Mouse (Mus musculus): Measurements from ENCODE around the gene Hilpda. TPM values are rescaled to one million over a fixed set of nuclear protein-coding genes. Genes with fewer than 3 reads are reported as not detected.

Gene Hilpda
- polyA plus RNA-seq, 1 experiment = 33.9 TPM

DNA sequence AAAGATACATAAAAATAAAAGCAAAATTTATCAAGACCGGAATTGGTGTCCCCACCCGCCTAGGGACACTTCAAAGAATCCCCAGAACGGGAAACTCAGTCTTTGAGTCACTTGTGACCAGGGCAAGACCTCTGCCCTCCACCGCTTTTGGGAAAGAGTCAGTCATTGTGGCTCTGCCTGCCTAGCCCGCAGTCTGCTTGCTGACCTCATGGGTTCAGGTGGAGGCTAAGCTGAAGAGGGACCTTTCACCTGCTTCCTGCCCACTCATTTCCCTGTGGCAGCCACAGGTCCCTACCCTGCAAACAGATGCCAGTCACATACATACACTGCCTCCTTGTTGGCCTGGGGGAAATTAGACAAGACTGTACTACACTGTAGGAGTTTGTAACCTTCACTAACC lies 25.7 kb upstream of the Hilpda start:
- TF ChIP-seq MAX (IDR thresholded peaks at IDR 0.05) (no peak), MYOG (IDR thresholded peaks at IDR 0.05; ENCODE audit: control insufficient read depth, extremely low read depth, insufficient read length) (no peak)
- no peaks in the 10 kb centered on the region for H3K79me2 ChIP-seq (ENCODE audit: control insufficient read depth, insufficient read depth)
- no peaks in the 10 kb centered on the region for H3K79me3 ChIP-seq (ENCODE audit: low read depth)
- H3ac ChIP-seq (ENCODE audit: control insufficient read depth, insufficient read length, low read depth) = no peak overlapping the region
- H3K27me3 ChIP-seq (ENCODE audit: control insufficient read depth, insufficient read depth, insufficient read length) = no peaks in the 10 kb centered on the region
- H3K36me3 ChIP-seq (ENCODE audit: control insufficient read depth, insufficient read depth) = no peaks in the 10 kb centered on the region
- no peak overlapping the region for H3K4me3 ChIP-seq (ENCODE audit: insufficient read depth, poor library complexity, severe bottlenecking)

DNA sequence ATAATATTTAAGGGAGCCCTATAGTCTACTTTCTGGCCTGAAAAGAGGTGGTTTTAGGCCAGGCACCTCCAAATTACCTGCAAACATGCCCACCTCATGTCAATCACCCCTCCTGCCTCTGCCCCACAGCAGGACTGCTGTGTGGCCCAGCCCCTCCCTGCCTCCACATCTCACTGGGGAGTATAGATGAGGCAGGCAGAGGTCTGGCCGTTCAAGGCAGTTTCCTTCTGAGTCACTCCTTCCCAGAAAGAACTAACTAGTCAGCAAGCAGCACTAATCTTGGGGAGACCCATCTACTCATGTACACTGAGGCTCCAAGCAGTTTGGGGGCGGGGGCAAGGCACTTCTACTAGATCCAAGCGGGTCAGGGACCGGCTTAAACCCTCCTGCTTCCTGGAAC lies 25.2 kb upstream of the Hilpda start:
- Histone ChIP-seq H3K79me3 (ENCODE audit: low read depth) (no peaks in the 10 kb centered on the region), H3ac (ENCODE audit: control insufficient read depth, insufficient read length, low read depth) (no peak overlapping the region), H3K79me2 (ENCODE audit: control insufficient read depth, insufficient read depth) (no peaks in the 10 kb centered on the region), H3K36me3 (ENCODE audit: control insufficient read depth, insufficient read depth) (no peaks in the 10 kb centered on the region), H3K4me3 (ENCODE audit: insufficient read depth, poor library complexity, severe bottlenecking) (no peak overlapping the region), H3K27me3 (ENCODE audit: control insufficient read depth, insufficient read depth, insufficient read length) (no peaks in the 10 kb centered on the region)
- TF ChIP-seq MYOG (IDR thresholded peaks at IDR 0.05; ENCODE audit: control insufficient read depth, extremely low read depth, insufficient read length) (no peak), CTCF (IDR thresholded peaks at IDR 0.05; ENCODE audit: control insufficient read depth, insufficient read depth, insufficient read length) (no peak), FOSL1 (IDR thresholded peaks at IDR 0.05; ENCODE audit: insufficient read depth, low read length, poor library complexity, severe bottlenecking) (no peak), MAX (IDR thresholded peaks at IDR 0.05) (no peak), CEBPB (IDR thresholded peaks at IDR 0.05; ENCODE audit: low read depth) (no peak), USF1 (IDR thresholded peaks at IDR 0.05; ENCODE audit: low read depth) (no peak), MYOD1 (IDR thresholded peaks at IDR 0.05; ENCODE audit: control insufficient read depth, insufficient read length, low read depth) (no peak)

DNA sequence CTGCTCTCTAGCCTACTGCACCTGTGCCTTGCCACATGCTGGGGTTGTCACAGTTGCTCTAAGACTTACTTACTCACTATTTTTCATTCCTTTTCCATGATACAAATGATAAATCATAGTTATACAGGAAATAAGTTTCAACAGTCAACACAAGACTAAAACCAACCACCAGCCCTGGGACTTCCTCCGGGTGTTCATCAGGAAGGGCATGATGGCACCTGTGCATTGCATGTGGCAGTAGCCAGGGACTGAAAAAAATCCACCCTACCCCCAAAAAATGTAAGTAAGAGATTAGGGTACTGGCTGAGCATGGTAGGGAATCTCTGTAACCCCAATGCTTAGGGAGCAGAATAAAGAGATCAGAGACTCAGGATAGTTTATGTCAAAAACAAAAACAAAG lies 12.9 kb upstream of the Hilpda start:
- Histone ChIP-seq H3K79me3 (ENCODE audit: low read depth) (no peaks in the 10 kb centered on the region), H3K36me3 (ENCODE audit: control insufficient read depth, insufficient read depth) (no peaks in the 10 kb centered on the region), H3K79me2 (ENCODE audit: control insufficient read depth, insufficient read depth) (no peaks in the 10 kb centered on the region), H3ac (ENCODE audit: control insufficient read depth, insufficient read length, low read depth) (no peak overlapping the region), H3K4me3 (ENCODE audit: insufficient read depth, poor library complexity, severe bottlenecking) (no peak overlapping the region), H3K27me3 (ENCODE audit: control insufficient read depth, insufficient read depth, insufficient read length) (no peaks in the 10 kb centered on the region)
- TF ChIP-seq MAX (IDR thresholded peaks at IDR 0.05) (no peak), MYOG (IDR thresholded peaks at IDR 0.05; ENCODE audit: control insufficient read depth, extremely low read depth, insufficient read length) (no peak), MYOD1 (IDR thresholded peaks at IDR 0.05; ENCODE audit: control insufficient read depth, insufficient read length, low read depth) (no peak), USF1 (IDR thresholded peaks at IDR 0.05; ENCODE audit: low read depth) (no peak), CEBPB (IDR thresholded peaks at IDR 0.05; ENCODE audit: low read depth) (no peak), FOSL1 (IDR thresholded peaks at IDR 0.05; ENCODE audit: insufficient read depth, low read length, poor library complexity, severe bottlenecking) (no peak), CTCF (IDR thresholded peaks at IDR 0.05; ENCODE audit: control insufficient read depth, insufficient read depth, insufficient read length) (no peak)

DNA sequence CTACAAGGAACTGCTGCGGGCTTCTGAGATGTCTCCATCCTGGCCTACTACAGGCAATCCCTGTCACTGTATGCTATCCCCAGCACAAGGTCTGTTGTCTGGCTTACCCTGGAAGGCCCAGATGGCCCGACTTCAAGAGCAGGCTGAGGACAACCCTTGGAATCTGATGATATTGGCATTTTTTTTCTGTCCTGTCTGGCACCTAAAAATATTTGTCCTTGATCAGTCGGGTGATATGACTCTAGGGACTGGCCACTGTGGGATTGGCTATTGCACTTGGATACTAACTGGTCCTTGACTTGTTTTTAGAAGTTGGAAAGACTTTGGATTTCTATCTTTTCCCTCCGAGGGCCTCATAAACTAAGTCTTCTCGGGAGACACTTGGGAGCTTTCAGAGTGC lies 10.5 kb upstream of the Hilpda start:
- Histone ChIP-seq H3K4me3 (ENCODE audit: insufficient read depth, poor library complexity, severe bottlenecking) (no peak overlapping the region), H3ac (ENCODE audit: control insufficient read depth, insufficient read length, low read depth) (no peak overlapping the region), H3K27me3 (ENCODE audit: control insufficient read depth, insufficient read depth, insufficient read length) (no peaks in the 10 kb centered on the region), H3K79me2 (ENCODE audit: control insufficient read depth, insufficient read depth) (no peaks in the 10 kb centered on the region), H3K79me3 (ENCODE audit: low read depth) (no peaks in the 10 kb centered on the region), H3K36me3 (ENCODE audit: control insufficient read depth, insufficient read depth) (no peaks in the 10 kb centered on the region)
- TF ChIP-seq MYOG (IDR thresholded peaks at IDR 0.05; ENCODE audit: control insufficient read depth, extremely low read depth, insufficient read length) (no peak), CEBPB (IDR thresholded peaks at IDR 0.05; ENCODE audit: low read depth) (no peak), USF1 (IDR thresholded peaks at IDR 0.05; ENCODE audit: low read depth) (no peak), FOSL1 (IDR thresholded peaks at IDR 0.05; ENCODE audit: insufficient read depth, low read length, poor library complexity, severe bottlenecking) (no peak), CTCF (IDR thresholded peaks at IDR 0.05; ENCODE audit: control insufficient read depth, insufficient read depth, insufficient read length) (no peak), MAX (IDR thresholded peaks at IDR 0.05) (no peak), MYOD1 (IDR thresholded peaks at IDR 0.05; ENCODE audit: control insufficient read depth, insufficient read length, low read depth) (no peak)

DNA sequence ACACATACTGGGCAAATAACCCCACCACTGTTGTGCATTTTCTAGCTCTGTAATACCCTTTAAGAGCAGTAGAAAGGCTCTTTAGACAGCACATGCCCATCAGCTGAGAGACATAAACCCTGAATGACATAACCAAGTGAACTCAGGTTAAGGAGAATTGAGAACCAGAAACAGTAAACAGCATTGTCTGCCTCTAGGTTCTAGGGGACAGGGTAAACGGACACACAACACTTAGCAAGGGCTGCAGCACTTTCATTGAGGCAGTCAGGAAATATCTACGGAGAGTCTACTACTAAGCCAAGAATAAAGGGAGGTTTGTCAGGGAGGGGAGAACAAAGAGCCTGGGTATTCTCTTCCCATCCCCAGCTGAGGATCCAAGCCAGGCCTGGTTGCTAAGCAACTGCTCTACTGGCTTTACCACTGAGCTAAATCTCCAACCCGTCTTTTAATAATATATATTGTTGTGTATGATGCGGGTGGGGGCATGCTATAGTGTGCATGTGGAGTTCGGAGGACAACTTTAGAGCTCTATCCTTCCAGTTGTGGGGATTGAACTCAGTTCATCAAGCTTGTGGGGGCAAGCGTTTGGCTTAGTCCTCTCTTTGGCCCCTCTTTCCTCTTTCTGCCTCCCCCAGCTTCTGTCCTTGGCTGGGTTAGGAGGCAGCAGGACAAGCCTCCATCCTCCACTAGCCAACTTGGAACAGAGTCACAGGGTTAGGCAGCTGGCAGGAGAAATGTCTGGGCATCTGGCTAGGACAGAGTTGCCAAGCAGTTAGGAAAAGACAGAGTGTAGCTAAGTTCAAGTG lies 8.4 kb upstream of the Hilpda start:
- no peak for TF ChIP-seq MYOD1 (IDR thresholded peaks at IDR 0.05; ENCODE audit: control insufficient read depth, insufficient read length, low read depth)

DNA sequence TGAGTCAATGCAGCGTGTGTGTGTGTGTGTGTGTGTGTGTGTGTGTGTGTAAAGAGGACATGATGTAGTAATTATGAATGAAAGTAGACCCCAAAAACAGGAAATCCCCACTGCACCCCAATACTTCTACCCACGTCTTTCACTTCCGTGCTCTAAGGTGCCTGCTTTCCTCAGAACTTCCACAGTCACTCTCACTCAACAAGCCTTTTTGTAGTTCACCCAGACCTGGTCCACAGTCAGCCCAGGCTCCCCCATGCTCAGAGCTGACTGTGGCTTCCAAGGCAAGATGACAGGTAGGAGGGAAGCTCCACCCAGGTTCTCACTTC lies 7.9 kb upstream of the Hilpda start:
- Histone ChIP-seq H3K79me3 (ENCODE audit: low read depth) (no peaks in the 10 kb centered on the region), H3K27me3 (ENCODE audit: control insufficient read depth, insufficient read depth, insufficient read length) (no peaks in the 10 kb centered on the region), H3K4me3 (ENCODE audit: insufficient read depth, poor library complexity, severe bottlenecking) (no peak overlapping the region), H3K79me2 (ENCODE audit: control insufficient read depth, insufficient read depth) (no peaks in the 10 kb centered on the region), H3ac (ENCODE audit: control insufficient read depth, insufficient read length, low read depth) (no peak overlapping the region), H3K36me3 (ENCODE audit: control insufficient read depth, insufficient read depth) (no peaks in the 10 kb centered on the region)
- TF ChIP-seq CTCF (IDR thresholded peaks at IDR 0.05; ENCODE audit: control insufficient read depth, insufficient read depth, insufficient read length) (no peak), MAX (IDR thresholded peaks at IDR 0.05) (no peak), MYOG (IDR thresholded peaks at IDR 0.05; ENCODE audit: control insufficient read depth, extremely low read depth, insufficient read length) (no peak), USF1 (IDR thresholded peaks at IDR 0.05; ENCODE audit: low read depth) (no peak), CEBPB (IDR thresholded peaks at IDR 0.05; ENCODE audit: low read depth) (no peak), MYOD1 (IDR thresholded peaks at IDR 0.05; ENCODE audit: control insufficient read depth, insufficient read length, low read depth) (no peak), FOSL1 (IDR thresholded peaks at IDR 0.05; ENCODE audit: insufficient read depth, low read length, poor library complexity, severe bottlenecking) (no peak)

More for the DNA sequence above, 8.4 kb upstream of the Hilpda start:
- Histone ChIP-seq H3K27me3 (ENCODE audit: control insufficient read depth, insufficient read depth, insufficient read length) (no peaks in the 10 kb centered on the region), H3K36me3 (ENCODE audit: control insufficient read depth, insufficient read depth) (no peaks in the 10 kb centered on the region), H3K79me3 (ENCODE audit: low read depth) (no peaks in the 10 kb centered on the region), H3K4me3 (ENCODE audit: insufficient read depth, poor library complexity, severe bottlenecking) (no peak overlapping the region), H3ac (ENCODE audit: control insufficient read depth, insufficient read length, low read depth) (no peak overlapping the region), H3K79me2 (ENCODE audit: control insufficient read depth, insufficient read depth) (no peaks in the 10 kb centered on the region)

Measured in C2C12 (cell line).